Mouse (Mus musculus) hindbrain, embryonic 16.5 days (tissue): ENCODE measurements around the gene Prr5. TPM values are rescaled to one million over a fixed set of nuclear protein-coding genes. Genes with fewer than 3 reads are reported as not detected.
"Not testable (repeated sequence)": the region's sequence is repeated elsewhere in the genome, so short reads cannot be mapped to it uniquely, and the experiment has no call there.

Source experiments
- ATAC-seq: fragments of 200-750 bp; cut with Nextera tagmentation; 2 replicates; pipeline ENCODE4 v1.8.0; 2017; ENCODE audit warnings: moderate TSS enrichment, moderate library complexity
- H3K27ac ChIP-seq: fragments of 300-500 bp; sonication (generic); 2 replicates; pipeline ENCODE4 v1.5.1; 2014; ENCODE audit warnings: low read depth, mild to moderate bottlenecking, control low read depth, low read length, moderate library complexity
- H3K27me3 ChIP-seq: fragments of 300-500 bp; sonication (generic); replicated peaks from 2 replicates; pipeline ENCODE4 v1.6.1; 2014; ENCODE audit warnings: low read length; ENCODE audit not compliant: control insufficient read depth, insufficient read depth
- H3K36me3 ChIP-seq: fragments of 300-500 bp; sonication (generic); 2 replicates; pipeline ENCODE4 v1.6.1; 2014; ENCODE audit warnings: mild to moderate bottlenecking, low read length, moderate library complexity, mixed read lengths; ENCODE audit not compliant: control insufficient read depth, insufficient read depth
- H3K4me1 ChIP-seq: fragments of 300-500 bp; sonication (generic); 2 replicates; pipeline ENCODE4 v1.6.1; 2014; ENCODE audit warnings: low read depth, low read length; ENCODE audit not compliant: control insufficient read depth, insufficient read depth
- H3K4me2 ChIP-seq: fragments of 300-500 bp; sonication (generic); 2 replicates; pipeline ENCODE4 v1.6.1; 2014; ENCODE audit warnings: mild to moderate bottlenecking, low read length, control low read depth, moderate library complexity
- H3K4me3 ChIP-seq: fragments of 300-500 bp; sonication (generic); 2 replicates; pipeline ENCODE4 v1.5.1; 2014; ENCODE audit warnings: mild to moderate bottlenecking, low read length, control low read depth, moderate library complexity
- H3K9ac ChIP-seq: fragments of 300-500 bp; sonication (generic); 2 replicates; pipeline ENCODE4 v1.6.1; 2014; ENCODE audit warnings: low read depth, mild to moderate bottlenecking, control low read depth, low read length, moderate library complexity
- H3K9me3 ChIP-seq: fragments of 300-500 bp; sonication (generic); 2 replicates; pipeline ENCODE4 v1.6.1; 2014; ENCODE audit warnings: mild to moderate bottlenecking, low read length, moderate library complexity; ENCODE audit not compliant: control insufficient read depth
- WGBS: fragments of 180-500 bp; shearing (Covaris S2); extraction: QIAGEN DNeasy Blood & Tissue Kit; methylation state at CpG from one replicate; pipeline ENCODE4 v1.1.7; 2014; 5-methylcytosine and 5-hydroxymethylcytosine counted together
- polyA plus RNA-seq: library from polyadenylated mRNA; unstranded; fragments of >200 nt; fragmentation: Nextera tagmentation; extraction: Ambion mirVana; gene quantifications from 2 replicates; pipeline ENCODE4 v1.2.1, GENCODE M21; 2015

The Prr5 gene
- polyA plus RNA-seq, 1 experiment from 2014 or later = 30.5 TPM

DNA sequence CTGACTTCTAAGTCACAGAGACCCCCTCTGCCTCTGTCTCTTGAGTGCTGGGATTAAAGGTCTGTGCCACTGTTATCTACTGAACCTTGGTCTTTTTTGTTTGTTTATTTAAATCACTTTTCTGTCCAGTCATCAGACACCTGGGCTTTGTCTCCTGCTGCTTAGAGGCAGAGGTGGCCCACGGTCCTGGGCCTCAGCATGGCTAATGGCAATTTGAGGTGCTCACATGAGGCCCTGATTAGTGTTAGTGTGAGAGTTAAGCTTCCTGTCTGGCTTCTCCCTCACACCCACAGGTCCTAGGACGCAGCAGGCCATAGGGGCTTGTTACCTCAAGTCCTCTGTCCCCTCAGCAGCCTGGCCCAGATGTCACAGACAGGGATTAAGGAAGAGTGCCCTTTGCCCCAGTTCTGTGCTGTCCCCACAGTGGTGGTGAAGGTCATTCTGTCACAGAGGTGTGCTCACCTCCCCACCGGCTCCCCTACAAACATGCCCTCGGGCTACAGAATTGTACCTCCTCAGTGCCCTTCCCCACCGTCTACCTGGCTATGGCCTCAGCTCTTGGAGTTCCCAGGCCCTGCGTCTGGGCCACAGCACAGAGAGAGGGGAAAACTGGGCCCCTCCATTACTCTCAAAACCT, 37.7 kb downstream of the Prr5 start:
- H3K27me3 ChIP-seq = no peaks in the 10 kb centered on the region
- no peak overlapping the region for H3K9ac ChIP-seq
- H3K9me3 ChIP-seq = peaks cover 4% of the 10 kb centered on the region; the same call in 1 of the 2 replicates
- no peak for ATAC-seq
- H3K4me1 ChIP-seq = no peaks in the 10 kb centered on the region
- WGBS = 85% methylated on average over 5 of the region's 6 CpGs
- no peak overlapping the region for H3K27ac ChIP-seq
- H3K4me3 ChIP-seq = no peak overlapping the region
- no peaks in the 10 kb centered on the region for H3K36me3 ChIP-seq
- no peak overlapping the region for H3K4me2 ChIP-seq

DNA sequence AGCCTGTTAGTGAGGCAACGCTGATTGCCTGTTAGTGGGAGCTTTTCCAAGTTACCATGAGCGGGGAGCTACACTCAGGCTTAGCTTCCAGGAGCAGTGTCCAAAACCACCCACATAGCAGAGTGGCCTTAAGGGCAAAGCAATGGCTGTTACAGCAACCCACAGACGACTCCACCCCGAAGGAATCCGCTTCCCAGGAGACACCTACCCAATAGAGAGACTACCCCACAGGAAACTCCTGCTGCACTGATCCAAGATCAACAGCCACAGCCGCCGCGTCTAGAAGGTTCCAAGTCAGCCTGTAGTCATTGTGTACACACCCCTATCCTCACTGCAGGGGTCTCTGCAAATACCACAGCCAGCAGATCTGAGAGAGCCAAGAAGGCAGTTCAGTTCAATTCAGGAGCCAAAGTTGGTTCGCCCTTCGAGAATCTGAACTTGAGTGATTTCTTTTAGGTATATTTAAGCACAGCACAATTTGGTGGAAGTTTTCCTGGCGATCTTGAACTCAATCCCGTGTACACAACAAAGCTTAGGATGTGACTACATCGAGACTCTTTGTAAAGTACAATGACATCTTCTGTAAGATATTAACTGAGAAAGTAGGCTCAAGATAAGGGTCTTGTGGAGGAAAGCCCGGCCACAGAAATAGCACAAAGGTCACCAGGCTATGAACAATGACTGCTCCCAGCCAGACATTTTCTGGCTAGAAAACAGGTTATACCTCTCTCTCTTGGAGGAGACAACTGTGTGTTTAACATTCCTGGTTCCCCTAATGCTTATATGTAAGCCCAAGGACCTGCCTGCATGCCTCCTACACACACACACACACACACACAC, 43.4 kb downstream of the Prr5 start:
- no peaks in the 10 kb centered on the region for H3K27me3 ChIP-seq
- H3K4me2 ChIP-seq = no peak overlapping the region
- no peak for ATAC-seq
- H3K27ac ChIP-seq = no peak overlapping the region
- H3K36me3 ChIP-seq = no peaks in the 10 kb centered on the region
- WGBS = 68% methylated on average over 14 of the region's 14 CpGs
- H3K9me3 ChIP-seq = peaks cover 4% of the 10 kb centered on the region; the same call in 1 of the 2 replicates
- no peak overlapping the region for H3K9ac ChIP-seq
- no peak overlapping the region for H3K4me3 ChIP-seq
- peaks cover 9% of the 10 kb centered on the region for H3K4me1 ChIP-seq

DNA sequence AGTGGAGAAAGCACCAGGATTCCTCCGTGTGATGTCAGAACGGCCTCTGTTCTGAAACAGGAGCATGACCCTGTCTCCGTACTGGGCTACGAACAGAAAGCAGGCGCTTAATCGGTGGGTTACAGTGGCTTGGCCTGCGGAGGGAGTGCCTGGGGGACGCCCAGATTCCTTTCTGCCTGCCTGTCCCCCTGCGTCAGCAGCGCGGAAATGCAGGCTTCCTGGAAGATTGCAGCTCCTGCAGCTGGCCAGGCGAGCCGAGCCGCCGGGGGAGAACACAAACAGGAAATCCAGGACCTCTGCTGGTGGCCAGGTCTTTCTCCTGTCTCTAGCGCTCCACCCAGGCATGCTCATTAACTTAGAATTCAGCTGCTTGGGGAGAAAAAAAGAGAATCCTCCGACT, 45.3 kb downstream of the Prr5 start:
- peak overlapping the region; percentile 36 for H3K9ac ChIP-seq
- 2% methylated on average over 17 of the region's 17 CpGs for WGBS
- H3K27me3 ChIP-seq = peaks cover 5% of the 10 kb centered on the region; the same call in 1 of the 2 replicates
- ATAC-seq = peak; percentile 78
- H3K36me3 ChIP-seq = no peaks in the 10 kb centered on the region
- H3K4me3 ChIP-seq = no peak overlapping the region
- peak overlapping the region; percentile 53 for H3K27ac ChIP-seq
- peaks cover 9% of the 10 kb centered on the region for H3K4me1 ChIP-seq
- peak overlapping the region; percentile 42 for H3K4me2 ChIP-seq
- H3K9me3 ChIP-seq = no peaks in the 10 kb centered on the region

DNA sequence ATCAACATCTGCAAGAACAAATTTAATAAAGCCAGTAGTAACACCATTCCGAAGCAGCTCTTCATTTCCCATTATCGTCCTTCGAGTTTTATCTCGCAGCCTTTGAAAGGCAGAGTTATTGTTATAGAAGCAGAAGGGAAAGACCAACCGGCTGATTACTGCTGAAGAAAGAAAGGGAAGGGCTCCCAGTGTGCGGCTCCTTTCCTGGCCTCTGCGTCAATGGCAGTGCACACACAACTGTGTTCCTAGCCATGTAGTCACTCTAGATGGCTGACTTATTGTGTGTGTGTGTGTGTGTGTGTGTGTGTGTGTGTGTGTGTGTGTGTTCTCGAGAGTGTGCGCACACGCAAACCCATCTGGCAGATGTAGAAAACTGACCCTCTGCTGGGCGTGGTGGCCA, 45.7 kb downstream of the Prr5 start:
- Histone ChIP-seq H3K27me3 (peaks cover 9% of the 10 kb centered on the region), H3K27ac (peak overlapping the region; percentile 53), H3K9ac (peak overlapping the region; percentile 36), H3K4me2 (peak overlapping the region; percentile 42), H3K36me3 (no peaks in the 10 kb centered on the region), H3K4me1 (peaks cover 13% of the 10 kb centered on the region), H3K9me3 (no peaks in the 10 kb centered on the region), H3K4me3 (no peak overlapping the region)
- 36% methylated on average over 11 of the region's 11 CpGs for WGBS
- ATAC-seq = no peak

DNA sequence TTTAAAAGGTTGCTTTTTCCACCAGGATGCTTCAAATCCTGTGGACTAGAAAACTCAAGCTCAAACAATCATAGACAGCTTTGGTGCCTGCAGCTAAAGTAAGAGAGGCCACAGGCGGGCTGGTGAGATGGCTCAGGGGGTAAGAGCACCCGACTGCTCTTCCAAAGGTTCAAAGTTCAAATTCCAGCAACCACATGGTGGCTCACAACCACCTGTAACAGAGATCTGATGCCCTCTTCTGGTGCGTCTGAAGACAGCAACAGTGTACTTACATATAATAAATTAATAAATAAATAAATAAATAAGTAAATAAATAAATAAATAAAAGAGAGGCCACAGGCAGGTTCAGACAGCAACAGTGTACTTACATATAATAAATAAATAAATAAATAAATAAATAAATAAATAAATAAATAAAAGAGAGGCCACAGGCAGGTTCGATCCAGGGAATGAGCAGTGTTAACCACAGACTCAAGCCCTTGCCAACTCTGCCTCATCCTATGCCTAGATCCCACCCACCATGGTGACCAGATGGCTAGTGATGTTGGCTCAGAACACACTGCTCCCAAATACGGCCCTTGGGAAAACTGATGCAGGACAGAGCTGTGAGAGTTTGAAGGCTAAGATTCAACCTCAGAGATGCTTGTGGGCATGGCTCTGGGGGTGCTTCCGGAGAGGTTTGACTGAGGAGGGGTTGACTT, 48.3 kb downstream of the Prr5 start:
- not testable (repeated sequence) for H3K27ac ChIP-seq, H3K4me3 ChIP-seq, H3K4me2 ChIP-seq, H3K9me3 ChIP-seq, H3K9ac ChIP-seq, H3K36me3 ChIP-seq, ATAC-seq
- Histone ChIP-seq H3K27me3 (peaks cover 13% of the 10 kb centered on the region), H3K4me1 (peaks cover 17% of the 10 kb centered on the region)
- WGBS = 71% methylated on average over 6 of the region's 6 CpGs

DNA sequence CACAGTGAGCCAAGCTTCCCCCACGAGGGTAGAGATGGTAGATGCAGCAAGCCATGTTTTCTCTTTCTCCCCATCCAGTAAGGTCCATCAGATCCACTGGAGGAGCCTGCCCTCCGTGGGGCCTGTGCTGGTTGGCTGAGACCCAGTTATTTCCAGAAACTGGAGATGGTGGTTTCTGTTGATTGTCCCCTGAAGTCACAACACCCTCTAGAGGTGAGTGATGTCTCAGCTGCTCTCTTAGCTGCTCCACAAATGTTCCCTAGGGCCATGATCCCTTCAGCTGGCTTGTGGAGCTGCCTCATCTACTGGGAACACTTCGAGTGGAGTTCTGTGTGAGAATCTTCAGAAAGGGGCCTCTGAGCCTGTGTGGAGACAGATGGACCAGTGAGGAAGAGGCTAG, 49.4 kb downstream of the Prr5 start:
- no peak overlapping the region for H3K4me2 ChIP-seq
- no peak for ATAC-seq
- no peak overlapping the region for H3K27ac ChIP-seq
- H3K4me3 ChIP-seq = no peak overlapping the region
- peaks cover 13% of the 10 kb centered on the region for H3K27me3 ChIP-seq
- no peaks in the 10 kb centered on the region for H3K36me3 ChIP-seq
- H3K4me1 ChIP-seq = peaks cover 17% of the 10 kb centered on the region
- no peak overlapping the region for H3K9ac ChIP-seq
- 62% methylated on average over 3 of the region's 3 CpGs for WGBS
- no peaks in the 10 kb centered on the region for H3K9me3 ChIP-seq

DNA sequence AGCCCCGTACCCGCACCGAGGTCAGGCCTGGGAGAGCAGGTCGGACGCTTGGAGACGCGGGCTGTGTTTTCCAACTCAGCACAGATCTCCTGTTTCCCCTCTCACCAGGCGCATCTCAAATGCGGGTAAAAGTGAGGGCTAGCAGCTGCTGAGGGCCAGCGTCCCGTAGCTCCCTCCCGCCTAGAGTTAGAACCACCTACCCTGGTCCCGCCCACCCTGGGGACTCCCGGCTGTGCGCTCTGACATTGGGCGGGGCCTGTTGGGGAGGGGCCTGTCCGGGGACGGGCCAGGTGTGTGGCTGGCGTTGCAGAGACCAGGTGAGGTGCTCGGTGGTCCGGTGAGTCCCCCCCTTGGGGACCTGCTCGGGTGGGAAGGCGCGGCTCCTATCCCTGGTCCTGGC, 50.4 kb downstream of the Prr5 start, which contains the start of gene Arhgap8:
TSS of gene Arhgap8 (plus strand) at position 262 of the 400 bp plus-strand sequence.
- Histone ChIP-seq H3K4me1 (peaks cover 13% of the 10 kb centered on the region), H3K27me3 (peaks cover 13% of the 10 kb centered on the region), H3K9ac (no peak within 1 kb of the TSS), H3K36me3 (no peaks in the 10 kb centered on the region), H3K4me3 (peak within 1 kb of the TSS; percentile 20), H3K4me2 (peak within 1 kb of the TSS; percentile 40), H3K9me3 (no peaks in the 10 kb centered on the region), H3K27ac (no peak within 1 kb of the TSS)
- ATAC-seq = no peak
- WGBS = 7% methylated on average over 24 of the region's 24 CpGs

DNA sequence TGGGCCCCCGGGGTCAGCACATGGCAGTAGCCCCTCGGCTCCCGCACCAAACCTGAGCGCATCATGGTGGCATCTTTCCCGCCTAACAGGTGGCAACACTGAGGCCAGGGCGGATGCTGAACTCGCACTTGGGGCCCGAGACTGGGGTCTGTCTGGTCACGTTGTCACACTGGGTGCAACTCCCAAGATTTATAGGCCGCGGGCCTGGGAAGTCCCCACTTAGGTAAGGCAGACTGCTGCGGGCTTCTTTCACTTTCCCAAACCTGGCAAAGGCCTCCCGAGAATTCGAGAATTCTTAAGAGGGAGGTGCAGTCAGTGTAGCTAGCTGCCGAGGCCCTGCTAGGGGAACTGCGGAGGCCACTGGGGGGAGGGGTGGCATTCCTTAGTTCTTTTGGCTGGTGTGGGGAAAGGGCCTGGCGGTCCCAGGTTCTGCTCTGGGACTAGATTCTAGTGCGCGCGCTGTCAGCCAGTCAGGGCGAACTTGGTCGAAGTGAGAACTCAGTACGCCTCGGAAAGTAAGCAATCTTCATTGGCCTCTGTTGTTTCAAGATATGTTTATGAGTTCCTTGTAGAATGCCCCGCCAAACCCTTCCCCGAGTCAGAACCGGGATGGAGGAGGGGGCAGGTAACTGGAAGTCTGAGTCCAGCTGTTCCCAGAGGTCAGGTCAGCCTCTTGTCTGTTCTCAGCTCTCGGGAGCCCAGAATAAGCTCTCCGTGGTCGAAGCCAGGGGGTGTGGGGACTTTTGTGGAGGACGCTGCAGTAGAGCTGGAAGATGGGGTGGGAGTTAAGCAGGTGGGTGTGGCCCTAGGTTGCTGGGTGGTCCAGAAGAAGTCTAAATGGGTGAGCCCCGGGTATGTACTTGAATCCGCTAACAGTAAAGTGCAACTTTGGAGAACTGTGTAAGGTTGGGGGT, 51.1 kb downstream of the Prr5 start:
- peaks cover 8% of the 10 kb centered on the region for H3K4me1 ChIP-seq
- H3K9me3 ChIP-seq = no peaks in the 10 kb centered on the region
- peak overlapping the region; percentile 20 for H3K4me3 ChIP-seq
- H3K27ac ChIP-seq = no peak overlapping the region
- H3K4me2 ChIP-seq = peak overlapping the region; percentile 40
- no peaks in the 10 kb centered on the region for H3K36me3 ChIP-seq
- H3K9ac ChIP-seq = no peak overlapping the region
- H3K27me3 ChIP-seq = peaks cover 13% of the 10 kb centered on the region
- WGBS = 6% methylated on average over 33 of the region's 33 CpGs
- ATAC-seq = no peak
